Comparison of ENCODE assay signal across 8 mouse cellular contexts in genomic region chr9:45917041-45917934, GRCm38 (mm10). TPM values are rescaled to one million over a fixed set of nuclear protein-coding genes. Genes with fewer than 3 reads are reported as not detected.
DNase-seq lines count a peak whose midpoint lies in the region; ATAC-seq and TF ChIP-seq lines count a peak whose summit lies in the region.

No protein-coding gene starts in this region.

- H3K4me3 ChIP-seq in spleen, adult 2 months (ENCODE audit: extremely low read depth, insufficient read depth, insufficient read length) = no peak overlapping the region
- no peak overlapping the region for H3K4me3 ChIP-seq in midbrain, embryonic 15.5 days

- peak overlapping the region; percentile 14; the same call in 1 of the 2 replicates for H3K27ac ChIP-seq in spleen, adult 2 months (ENCODE audit: insufficient read depth, low read length)
- 0 out of 2 replicates have a peak overlapping the region, but pooled peaks have one; percentile 26 for H3K27ac ChIP-seq in midbrain, embryonic 15.5 days

- 87% methylated on average over 5 of the region's 5 CpGs for WGBS in spleen, adult 2 months
- 77% methylated on average over 5 of the region's 5 CpGs for WGBS in midbrain, embryonic 15.5 days

- no peaks in the 10 kb centered on the region for H3K4me1 ChIP-seq in spleen, adult 2 months (ENCODE audit: control insufficient read depth, insufficient read depth, insufficient read length)
- no peaks in the 10 kb centered on the region for H3K4me1 ChIP-seq in midbrain, embryonic 15.5 days

- H3K4me2 ChIP-seq in midbrain, embryonic 15.5 days = no peak overlapping the region

- H3K27me3 ChIP-seq in spleen, adult 2 months (ENCODE audit: control insufficient read depth, insufficient read depth, low read length) = no peaks in the 10 kb centered on the region
- no peaks in the 10 kb centered on the region for H3K27me3 ChIP-seq in midbrain, embryonic 15.5 days (replicated peaks)

- peak; percentile 30; the same call in 1 of the 2 replicates for ATAC-seq in midbrain, embryonic 15.5 days (replicated peaks)

- H3K9me3 ChIP-seq in midbrain, embryonic 15.5 days = no peaks in the 10 kb centered on the region

- no peak for TF ChIP-seq CTCF in spleen, adult 2 months (IDR thresholded peaks at IDR 0.05; ENCODE audit: extremely low read depth, insufficient read depth, insufficient read length, insufficient replicate concordance)

- H3K36me3 ChIP-seq in spleen, adult 2 months (ENCODE audit: control insufficient read depth, insufficient read depth, low read length) = peaks cover 53% of the 10 kb centered on the region
- H3K36me3 ChIP-seq in midbrain, embryonic 15.5 days (replicated peaks) = peaks cover 61% of the 10 kb centered on the region

- TF ChIP-seq POLR2A in spleen, adult 2 months (IDR thresholded peaks at IDR 0.05; ENCODE audit: low read depth, low read length) = no peak

- peak; percentile 53 for DNase-seq in cerebellum, adult 9-11 months
- DNase-seq in cerebellum, adult 9-10 months = no peak
- DNase-seq in spleen, adult 2 months (ENCODE audit: low read depth in 1 of 2, low spot score in 2 of 2) = no peak
- DNase-seq in spleen, adult 12 weeks (ENCODE audit: low spot score) = no peak
- DNase-seq in kidney, postnatal 10 days = peak; percentile 78
- DNase-seq in urinary bladder, postnatal 14 days (ENCODE audit: low spot score) = peak; percentile 66
- no peak for DNase-seq in thymus, postnatal 4 days

- H3K9ac ChIP-seq in midbrain, embryonic 15.5 days = no peak overlapping the region

RNA-seq across cellular contexts. Expression of gene Rnf214, which starts 10.6 kb away (rescaled TPM):
- polyA plus RNA-seq in spleen, adult 2 months (2012; rRNA removed) = 7.7 and 9.6 TPM in 2 replicates
- polyA plus RNA-seq in midbrain, embryonic 15.5 days (2015; fragmentation: Nextera tagmentation; extraction: Ambion mirVana) = 106 and 112 TPM in 2 replicates

RNA-seq across cellular contexts. Expression of gene Pcsk7, which starts 11.0 kb away (rescaled TPM):
- polyA plus RNA-seq in spleen, adult 2 months (2012; rRNA removed) = 23.8 and 28.9 TPM in 2 replicates
- polyA plus RNA-seq in midbrain, embryonic 15.5 days (2015; fragmentation: Nextera tagmentation; extraction: Ambion mirVana) = 26.0 and 27.5 TPM in 2 replicates

RNA-seq across cellular contexts. Expression of gene Tagln, which starts 18.6 kb away (rescaled TPM):
- 103 and 140 TPM in 2 replicates for polyA plus RNA-seq in spleen, adult 2 months (2012; rRNA removed)
- polyA plus RNA-seq in midbrain, embryonic 15.5 days (2015; fragmentation: Nextera tagmentation; extraction: Ambion mirVana) = 5.3 and 5.7 TPM in 2 replicates

RNA-seq across cellular contexts. Expression of gene Sidt2, which starts 37.8 kb away (rescaled TPM):
- 322 and 583 TPM in 2 replicates for polyA plus RNA-seq in spleen, adult 2 months (2012; rRNA removed)
- 51.9 and 52.8 TPM in 2 replicates for polyA plus RNA-seq in midbrain, embryonic 15.5 days (2015; fragmentation: Nextera tagmentation; extraction: Ambion mirVana)

Comparison
In these comparisons a context has a peak if more than half of its experiments do, and no peak if none do; other contexts are left out.
1. DNase-seq: peak in cerebellum, adult 9-11 months (single experiment), kidney, postnatal 10 days (single experiment) and urinary bladder, postnatal 14 days (single experiment); none in cerebellum, adult 9-10 months (single experiment), spleen, adult 2 months (0 of 2), spleen, adult 12 weeks (single experiment) and thymus, postnatal 4 days (single experiment).
2. RNA of gene Rnf214, which starts 10.6 kb away (polyA plus RNA-seq): 106 to 112 TPM in midbrain, embryonic 15.5 days; 7.7 to 9.6 TPM in spleen, adult 2 months; every median in the first group is over 10 times any median in the second.
3. RNA of gene Tagln, which starts 18.6 kb away (polyA plus RNA-seq): 103 to 140 TPM in spleen, adult 2 months; 5.3 to 5.7 TPM in midbrain, embryonic 15.5 days; every median in the first group is over 10 times any median in the second.